In genomic region chr3:144401292-144401691, GRCm38 (mm10) we compare ENCODE assay signal across 16 mouse cellular contexts.
DNase-seq lines count a peak whose midpoint lies in the region; ATAC-seq lines count a peak whose summit lies in the region.
"Had no signal": no experiment of that assay in that cellular context is flagged by ENCODE, and none has a peak within 500 bp of the region (broad histone marks: within the 10 kb centered on the region; RNA-seq: fewer than 3 reads in every experiment).

No protein-coding gene starts in this region.

- H3K9me3 ChIP-seq in heart, embryonic 13.5 days: no peaks in the 10 kb centered on the region

- ATAC-seq in heart, embryonic 13.5 days (ENCODE audit: extremely low read depth, insufficient number of reproducible peaks, low FRiP score, low TSS enrichment): no peak
- ATAC-seq in megakaryocyte-erythroid progenitor cell, adult 5-6 weeks (replicated peaks; ENCODE audit: low FRiP score, low TSS enrichment, poor library complexity, severe bottlenecking): peak; percentile 12; the same call in 1 of the 2 replicates
- ATAC-seq: forebrain, embryonic 14.5 days had no signal

- H3K9ac ChIP-seq in heart, embryonic 13.5 days: no peak overlapping the region
- H3K9ac ChIP-seq: hindbrain, embryonic 14.5 days had no signal

- H3K4me1 ChIP-seq in heart, embryonic 13.5 days: peaks cover 29% of the 10 kb centered on the region

- peak overlapping the region; percentile 76 for H3K27ac ChIP-seq in heart, embryonic 13.5 days (replicated peaks)
- H3K27ac ChIP-seq: hindbrain, embryonic 14.5 days had no signal

- 73% methylated on average over 5 of the region's 5 CpGs for WGBS in heart, embryonic 13.5 days

- H3K27me3 ChIP-seq in heart, embryonic 13.5 days (replicated peaks): no peaks in the 10 kb centered on the region

- H3K4me2 ChIP-seq in heart, embryonic 13.5 days: no peak overlapping the region
- H3K4me2 ChIP-seq: hindbrain, embryonic 14.5 days had no signal

- no peak for DNase-seq in heart, adult 9 months (ENCODE audit: low spot score in 2 of 2)
- peak; percentile 58 for DNase-seq in CD4-positive helper T cell, adult 2 months (ENCODE audit: low read depth, low spot score)
- DNase-seq in adipocyte (ENCODE audit: low spot score): peak; percentile 33
- no peak for DNase-seq in frontal cortex, postnatal 36 days (ENCODE audit: low spot score in 2 of 2)
- DNase-seq in gastrocnemius, postnatal 4 days (ENCODE audit: low spot score in 2 of 2): no peak
- no peak for DNase-seq in kidney, postnatal 36 days
- DNase-seq: cerebellum, adult 2 months; gastrocnemius, postnatal 10 days; kidney, adult 2 months; lung, adult 2 months; thymus, postnatal 25 days had no signal

- no peak overlapping the region for H3K4me3 ChIP-seq in heart, embryonic 13.5 days
- H3K4me3 ChIP-seq: megakaryocyte, embryonic 14.5 days had no signal

- no peaks in the 10 kb centered on the region for H3K36me3 ChIP-seq in heart, embryonic 13.5 days

Comparison
In these comparisons a context has a peak if more than half of its experiments do, and no peak if none do; other contexts are left out.
1. DNase-seq: peak in CD4-positive helper T cell, adult 2 months (single experiment) and adipocyte (single experiment); none in heart, adult 9 months (0 of 2), frontal cortex, postnatal 36 days (0 of 2), gastrocnemius, postnatal 4 days (0 of 2) and kidney, postnatal 36 days (0 of 2).